Mouse (Mus musculus): ENCODE results near the gene Ankrd13a. TPM values are rescaled to one million over a fixed set of nuclear protein-coding genes. Genes with fewer than 3 reads are reported as not detected.
A peak's percentile ranks its signal among the peaks of the same experiment; 100 is the strongest.

Gene Ankrd13a
- polyA plus RNA-seq, 1 experiment from 2014 or later: 52.9 TPM

DNA sequence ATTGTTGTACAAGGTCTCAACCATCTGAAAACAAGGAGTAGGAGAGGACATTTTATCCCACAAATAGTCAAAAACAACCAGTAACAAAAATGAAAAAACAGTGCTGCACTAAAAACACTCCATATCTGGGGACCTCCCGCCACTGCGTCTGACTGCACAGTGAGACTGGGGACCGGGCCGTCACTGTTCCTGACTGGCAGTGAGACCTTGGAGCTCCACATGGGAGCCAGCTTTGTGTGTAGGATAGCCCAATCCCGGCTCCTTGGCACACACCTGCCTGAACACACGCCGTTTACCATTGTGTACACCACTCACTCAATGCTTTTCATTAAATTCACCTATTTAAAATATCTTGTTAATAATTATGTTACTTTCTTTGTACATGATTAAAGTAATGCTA lies 7.3 kb upstream of the Ankrd13a start:
- Histone ChIP-seq H3K4me2 (no peak overlapping the region), H3K4me3 (replicated peaks) (no peak overlapping the region), H3K9me3 (no peaks in the 10 kb centered on the region), H3K27ac (no peak overlapping the region), H3K36me3 (peaks cover 40% of the 10 kb centered on the region), H3K4me1 (replicated peaks) (peaks cover 5% of the 10 kb centered on the region), H3K27me3 (no peaks in the 10 kb centered on the region), H3K9ac (replicated peaks) (no peak overlapping the region)
- no peak for ATAC-seq (ENCODE audit: insufficient number of reproducible peaks, insufficient read depth, low FRiP score, low TSS enrichment, low read depth)
- 91% methylated on average over 7 of the region's 7 CpGs for WGBS

DNA sequence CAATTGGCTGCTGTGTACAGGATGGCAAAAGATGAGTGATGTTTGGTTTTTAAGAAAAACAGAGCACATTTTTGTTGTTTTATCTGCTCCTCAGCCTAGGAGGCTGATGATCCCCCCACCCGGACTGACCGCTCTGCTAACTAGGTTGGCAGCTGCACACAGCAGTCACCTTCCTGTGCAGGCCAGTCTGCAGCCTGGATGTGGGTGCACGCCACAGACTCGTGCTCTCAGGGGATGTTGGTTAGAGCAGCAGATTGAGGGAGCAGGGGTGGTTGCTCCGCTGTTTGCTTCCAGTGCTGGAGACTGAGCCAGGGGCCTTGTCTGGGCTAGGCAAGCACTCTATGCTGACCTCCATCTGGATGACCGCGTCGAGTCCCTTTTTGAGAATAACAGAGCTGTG lies 4.7 kb upstream of the Ankrd13a start:
- H3K4me1 ChIP-seq (replicated peaks): peaks cover 8% of the 10 kb centered on the region
- ATAC-seq (ENCODE audit: insufficient number of reproducible peaks, insufficient read depth, low FRiP score, low TSS enrichment, low read depth): no peak
- H3K36me3 ChIP-seq: peaks cover 15% of the 10 kb centered on the region
- 91% methylated on average over 8 of the region's 8 CpGs for WGBS
- no peak overlapping the region for H3K4me3 ChIP-seq (replicated peaks)
- H3K4me2 ChIP-seq: no peak overlapping the region
- no peaks in the 10 kb centered on the region for H3K27me3 ChIP-seq
- H3K9ac ChIP-seq (replicated peaks): no peak overlapping the region
- no peak overlapping the region for H3K27ac ChIP-seq
- no peaks in the 10 kb centered on the region for H3K9me3 ChIP-seq

DNA sequence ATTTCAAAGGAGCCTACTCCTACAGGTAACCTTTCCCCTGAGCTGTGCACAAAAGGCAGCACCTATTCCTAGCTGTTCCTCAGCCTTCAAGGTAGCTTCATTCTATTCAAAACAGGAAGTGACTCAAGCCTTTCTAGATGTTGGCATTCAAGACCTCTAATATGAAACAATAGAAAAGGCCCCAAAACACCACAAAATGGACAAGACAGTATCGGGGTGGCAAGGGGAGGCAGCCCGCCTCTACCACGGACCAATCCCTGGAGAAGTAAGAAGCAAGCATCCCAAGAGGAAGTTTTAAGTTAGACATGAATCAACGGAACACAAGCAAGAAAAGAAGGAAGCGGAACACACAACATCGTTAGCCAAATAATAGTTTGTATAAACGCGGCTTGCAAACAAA lies 2.7 kb upstream of the Ankrd13a start:
- whole genome bisulfite sequencing: 82% methylated on average over 8 of the region's 8 CpGs
- no peak for ATAC-seq (ENCODE audit: insufficient number of reproducible peaks, insufficient read depth, low FRiP score, low TSS enrichment, low read depth)
- peaks cover 4% of the 10 kb centered on the region; the same call in 1 of the 2 replicates for H3K36me3 ChIP-seq
- 0 out of 2 replicates have a peak overlapping the region, but pooled peaks have one; percentile 96 for H3K9ac ChIP-seq (replicated peaks)
- H3K4me1 ChIP-seq (replicated peaks): peaks cover 19% of the 10 kb centered on the region
- H3K9me3 ChIP-seq: no peaks in the 10 kb centered on the region
- no peak overlapping the region for H3K27ac ChIP-seq
- no peaks in the 10 kb centered on the region for H3K27me3 ChIP-seq
- peak overlapping the region; percentile 90 for H3K4me2 ChIP-seq
- peak overlapping the region; percentile 100 for H3K4me3 ChIP-seq (replicated peaks)

DNA sequence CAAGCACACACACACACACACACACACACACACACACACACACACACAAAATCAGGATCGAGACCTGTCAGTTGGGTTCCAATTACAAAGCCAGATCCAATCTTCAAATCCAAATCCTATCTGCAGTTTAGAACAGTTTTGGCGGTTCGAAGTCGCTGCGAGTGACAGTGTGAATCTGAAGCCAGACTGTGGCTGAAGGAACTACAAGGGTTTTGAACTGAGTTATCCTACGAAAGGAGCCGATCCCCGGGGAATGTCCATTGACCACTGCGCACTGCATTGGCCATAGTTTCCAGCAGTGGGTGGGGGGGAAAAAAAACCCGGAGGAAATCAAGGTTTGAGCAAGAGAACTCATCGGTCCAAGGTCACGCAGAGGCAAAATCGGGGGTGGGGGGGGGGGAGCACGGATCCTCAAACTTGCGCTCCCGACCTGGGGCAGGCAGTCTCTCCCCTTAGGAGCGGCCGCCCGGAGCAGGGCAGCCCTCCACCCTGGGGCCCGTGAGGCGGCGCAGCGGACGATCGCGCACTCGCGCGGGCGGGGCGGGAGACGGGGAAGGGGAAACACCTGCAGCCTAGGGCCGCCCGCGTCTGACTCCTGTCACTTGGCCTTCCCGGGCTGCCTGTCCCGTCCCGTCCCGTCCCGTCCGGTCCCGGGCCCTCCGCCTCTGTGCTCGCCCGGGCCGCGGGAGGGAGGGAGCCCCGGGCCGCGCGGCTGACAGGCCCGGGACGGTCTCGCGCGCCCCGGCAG lies 1.8 kb upstream of the Ankrd13a start:
- peak overlapping the region; percentile 85 for H3K27ac ChIP-seq
- H3K9ac ChIP-seq (replicated peaks): peak overlapping the region; percentile 96
- peak; percentile 56 for ATAC-seq (ENCODE audit: insufficient number of reproducible peaks, insufficient read depth, low FRiP score, low TSS enrichment, low read depth)
- no peaks in the 10 kb centered on the region for H3K27me3 ChIP-seq
- H3K4me2 ChIP-seq: peak overlapping the region; percentile 90
- peaks cover 4% of the 10 kb centered on the region; the same call in 1 of the 2 replicates for H3K36me3 ChIP-seq
- WGBS: 2% methylated on average over 31 of the region's 57 CpGs
- peaks cover 19% of the 10 kb centered on the region for H3K4me1 ChIP-seq (replicated peaks)
- peak overlapping the region; percentile 100 for H3K4me3 ChIP-seq (replicated peaks)
- H3K9me3 ChIP-seq: no peaks in the 10 kb centered on the region

- peak; percentile 69 for ATAC-seq (ENCODE audit: insufficient number of reproducible peaks, insufficient read depth, low FRiP score, low TSS enrichment, low read depth)
- H3K27ac ChIP-seq: peak overlapping the region; percentile 94
- peaks cover 19% of the 10 kb centered on the region for H3K4me1 ChIP-seq (replicated peaks)
- H3K9ac ChIP-seq (replicated peaks): peak overlapping the region; percentile 96
- under 1% methylated on average over 52 of the region's 52 CpGs for WGBS
- H3K36me3 ChIP-seq: peaks cover 4% of the 10 kb centered on the region; the same call in 1 of the 2 replicates
- H3K27me3 ChIP-seq: no peaks in the 10 kb centered on the region
- H3K4me2 ChIP-seq: peak overlapping the region; percentile 90
- no peaks in the 10 kb centered on the region for H3K9me3 ChIP-seq
- H3K4me3 ChIP-seq (replicated peaks): peak overlapping the region; percentile 100
These were observed 1.2 kb upstream of the Ankrd13a start for GRCm38 (mm10) chr5:114773211-114773710.

- Histone ChIP-seq H3K4me1 (replicated peaks) (peaks cover 19% of the 10 kb centered on the region), H3K36me3 (peaks cover 1% of the 10 kb centered on the region; the same call in 1 of the 2 replicates), H3K27me3 (no peaks in the 10 kb centered on the region), H3K4me3 (replicated peaks) (peak overlapping the region; percentile 100), H3K27ac (peak overlapping the region; percentile 94), H3K9ac (replicated peaks) (peak overlapping the region; percentile 92), H3K4me2 (peak overlapping the region; percentile 90), H3K9me3 (no peaks in the 10 kb centered on the region)
- ATAC-seq (ENCODE audit: insufficient number of reproducible peaks, insufficient read depth, low FRiP score, low TSS enrichment, low read depth): no peak
- 4% methylated on average over 11 of the region's 11 CpGs for WGBS
These were observed 697 bp upstream of the Ankrd13a start for GRCm38 (mm10) chr5:114773780-114774179.

DNA sequence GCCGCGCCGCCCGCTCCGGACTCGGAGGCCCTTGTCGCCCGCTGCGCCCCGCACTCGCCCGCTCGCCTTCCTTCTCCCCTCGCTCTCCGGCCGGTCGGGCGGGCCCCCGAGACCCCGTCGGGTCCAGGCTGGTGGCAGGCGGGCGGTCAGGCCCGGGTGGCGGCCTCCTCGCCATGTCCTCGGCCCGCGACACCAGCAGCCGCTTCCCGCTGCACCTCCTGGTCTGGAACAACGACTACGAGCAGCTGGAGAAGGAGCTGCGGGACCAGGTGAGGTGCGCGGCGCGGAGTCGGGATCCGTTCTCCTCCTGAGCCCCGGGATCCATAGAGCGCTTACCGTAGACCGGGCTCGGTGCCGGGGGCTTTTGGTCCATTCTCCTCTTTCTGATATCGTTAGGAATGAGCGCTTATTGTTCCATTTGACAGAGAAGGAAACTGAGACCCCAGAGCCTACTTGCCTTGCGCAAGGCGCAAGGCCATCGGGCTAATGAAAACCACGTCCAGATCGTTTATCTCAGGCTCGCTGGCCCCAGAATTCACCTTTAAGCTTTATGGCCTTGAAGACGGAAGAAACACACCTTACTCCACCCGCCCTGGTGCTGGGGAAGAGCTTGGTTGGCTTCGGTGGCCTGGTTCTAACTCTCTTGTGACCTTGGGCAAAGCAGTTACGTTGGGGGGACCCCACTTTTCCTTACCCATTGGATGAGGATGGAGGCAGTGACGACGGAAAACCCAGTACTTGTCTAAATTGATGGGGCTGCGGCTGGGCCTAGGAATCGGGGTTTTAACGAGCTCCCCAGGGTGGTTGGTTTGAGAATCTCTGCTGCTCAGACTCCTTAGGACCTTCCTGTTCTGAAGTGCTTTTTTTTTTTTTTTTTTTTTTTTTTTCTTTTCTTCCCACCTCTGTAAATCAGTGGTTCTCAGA lies 841 bp downstream of the Ankrd13a start, which contains the start of gene Git2:
Gene Git2, minus strand, starts transcription at position 462 of the 924 bp plus-strand sequence.
- under 1% methylated on average over 53 of the region's 63 CpGs for WGBS
- Histone ChIP-seq H3K27ac (peak within 1 kb of the TSS; percentile 94), H3K4me2 (peak within 1 kb of the TSS; percentile 90), H3K4me3 (replicated peaks) (peak within 1 kb of the TSS; percentile 100), H3K9me3 (no peaks in the 10 kb centered on the region), H3K27me3 (no peaks in the 10 kb centered on the region), H3K9ac (replicated peaks) (peak within 1 kb of the TSS; percentile 92), H3K4me1 (replicated peaks) (peaks cover 19% of the 10 kb centered on the region), H3K36me3 (no peaks in the 10 kb centered on the region)
- ATAC-seq (ENCODE audit: insufficient number of reproducible peaks, insufficient read depth, low FRiP score, low TSS enrichment, low read depth): 0 out of 2 replicates have a peak, but pooled peaks have one; percentile 1

- no peak for ATAC-seq (ENCODE audit: insufficient number of reproducible peaks, insufficient read depth, low FRiP score, low TSS enrichment, low read depth)
- no peaks in the 10 kb centered on the region for H3K9me3 ChIP-seq
- H3K36me3 ChIP-seq: no peaks in the 10 kb centered on the region
- WGBS: 74% methylated on average over 7 of the region's 7 CpGs
- 0 out of 2 replicates have a peak overlapping the region, but pooled peaks have one; percentile 100 for H3K4me3 ChIP-seq (replicated peaks)
- no peak overlapping the region for H3K9ac ChIP-seq (replicated peaks)
- no peaks in the 10 kb centered on the region for H3K27me3 ChIP-seq
- peaks cover 19% of the 10 kb centered on the region for H3K4me1 ChIP-seq (replicated peaks)
- peak overlapping the region; percentile 90 for H3K4me2 ChIP-seq
- H3K27ac ChIP-seq: no peak overlapping the region
These were observed 1.7 kb downstream of the Ankrd13a start for GRCm38 (mm10) chr5:114776174-114776573.

GRCm38 (mm10) chr5:114779956-114780489 lies 5.5 kb downstream of the Ankrd13a start:
- H3K9ac ChIP-seq (replicated peaks): no peak overlapping the region
- 63% methylated on average over 7 of the region's 7 CpGs for WGBS
- no peaks in the 10 kb centered on the region for H3K27me3 ChIP-seq
- H3K4me3 ChIP-seq (replicated peaks): no peak overlapping the region
- no peaks in the 10 kb centered on the region for H3K9me3 ChIP-seq
- ATAC-seq (ENCODE audit: insufficient number of reproducible peaks, insufficient read depth, low FRiP score, low TSS enrichment, low read depth): no peak
- no peak overlapping the region for H3K4me2 ChIP-seq
- H3K27ac ChIP-seq: no peak overlapping the region
- H3K4me1 ChIP-seq (replicated peaks): peaks cover 11% of the 10 kb centered on the region
- H3K36me3 ChIP-seq: 0 out of 2 replicates have a peak, but pooled peaks cover 3% of the 10 kb centered on the region

GRCm38 (mm10) chr5:114780912-114781311 lies 6.4 kb downstream of the Ankrd13a start:
- Histone ChIP-seq H3K4me2 (no peak overlapping the region), H3K9ac (replicated peaks) (no peak overlapping the region), H3K27ac (no peak overlapping the region), H3K36me3 (peaks cover 9% of the 10 kb centered on the region; the same call in 1 of the 2 replicates), H3K4me3 (replicated peaks) (no peak overlapping the region), H3K4me1 (replicated peaks) (peaks cover 6% of the 10 kb centered on the region), H3K27me3 (no peaks in the 10 kb centered on the region), H3K9me3 (no peaks in the 10 kb centered on the region)
- ATAC-seq (ENCODE audit: insufficient number of reproducible peaks, insufficient read depth, low FRiP score, low TSS enrichment, low read depth): no peak
- 86% methylated on average over 7 of the region's 7 CpGs for WGBS

Measured in limb, embryonic 12.5 days (tissue).